Mouse (Mus musculus): ENCODE data around the gene 1600014C10Rik.

- TF ChIP-seq POLR2A (IDR thresholded peaks at IDR 0.05; ENCODE audit: low read depth, low read length) (no peak), CTCF (IDR thresholded peaks at IDR 0.05; ENCODE audit: extremely low read depth, insufficient read depth, insufficient read length, insufficient replicate concordance) (no peak)
Measured at GRCm38 (mm10) chr7:38187796-38188195, 4.8 kb downstream of the 1600014C10Rik start.

All from spleen, adult 2 months (tissue).